Mouse (Mus musculus) regulatory T cell (primary cell): Measurements from ENCODE around the gene S1pr2.
"Not testable (repeated sequence)": the region's sequence is repeated elsewhere in the genome, so short reads cannot be mapped to it uniquely, and the experiment has no call there.

Source experiments
- in situ Hi-C: fragments of 300-600 bp; cut with MboI, MseI; formaldehyde crosslinking; loops from one replicate; pipeline ENCODE4 v1.15.1; 2025; ENCODE audit warnings: high pct_unique_total_duplicates

The S1pr2 gene

GRCm38 (mm10) chr9:21002270-21002626, 25.7 kb upstream of the S1pr2 start:
- in situ Hi-C loops: loop anchor here (25.0 kb wide), 1 partner anchor 90 kb away; no protein-coding TSS in a partner anchor

- in situ Hi-C loops: loop anchor here (25.0 kb wide), 1 partner anchor 89 kb away; no protein-coding TSS in a partner anchor
Observed at GRCm38 (mm10) chr9:21001651-21002200, 25.1 kb upstream of the S1pr2 start.

GRCm38 (mm10) chr9:21000811-21001210, 24.2 kb upstream of the S1pr2 start:
- in situ Hi-C loops: loop anchor here (25.0 kb wide), 1 partner anchor 89 kb away; no protein-coding TSS in a partner anchor

GRCm38 (mm10) chr9:20998337-20998736, 21.8 kb upstream of the S1pr2 start:
- in situ Hi-C loops: not testable (repeated sequence)

- in situ Hi-C loops: no loop called here
Observed at GRCm38 (mm10) chr9:20997065-20997464, 20.5 kb upstream of the S1pr2 start.

GRCm38 (mm10) chr9:20995069-20995468, 18.5 kb upstream of the S1pr2 start:
- in situ Hi-C loops: no loop called here

GRCm38 (mm10) chr9:20993165-20993898, 16.8 kb upstream of the S1pr2 start:
- in situ Hi-C loops: no loop called here

- in situ Hi-C loops: no loop called here
Observed at GRCm38 (mm10) chr9:20991587-20991986, 15.0 kb upstream of the S1pr2 start.

- in situ Hi-C loops: no loop called here
Observed at GRCm38 (mm10) chr9:20990861-20991260, 14.3 kb upstream of the S1pr2 start.

GRCm38 (mm10) chr9:20987953-20988352, 11.4 kb upstream of the S1pr2 start:
- in situ Hi-C loops: no loop called here

GRCm38 (mm10) chr9:20986952-20987686, 10.5 kb upstream of the S1pr2 start:
- in situ Hi-C loops: no loop called here

GRCm38 (mm10) chr9:20983169-20983568, 6.6 kb upstream of the S1pr2 start:
- in situ Hi-C loops: no loop called here

GRCm38 (mm10) chr9:20982171-20982570, 5.6 kb upstream of the S1pr2 start:
- in situ Hi-C loops: no loop called here

- in situ Hi-C loops: no loop called here
Observed at GRCm38 (mm10) chr9:20979769-20980168, 3.2 kb upstream of the S1pr2 start.

GRCm38 (mm10) chr9:20979181-20979580, 2.6 kb upstream of the S1pr2 start:
- in situ Hi-C loops: no loop called here

GRCm38 (mm10) chr9:20978409-20979095, 2.0 kb upstream of the S1pr2 start:
- in situ Hi-C loops: no loop called here

- in situ Hi-C loops: no loop called here
Observed at GRCm38 (mm10) chr9:20976961-20977689, 544 bp upstream of the S1pr2 start.

- in situ Hi-C loops: no loop called here
Observed at GRCm38 (mm10) chr9:20975431-20976215, 958 bp downstream of the S1pr2 start.

GRCm38 (mm10) chr9:20973682-20974075, 2.9 kb downstream of the S1pr2 start:
- in situ Hi-C loops: no loop called here

- in situ Hi-C loops: no loop called here
Observed at GRCm38 (mm10) chr9:20973001-20973681, 3.4 kb downstream of the S1pr2 start.
